8 mouse cellular contexts compared by ENCODE assay signal in the genomic region with DNA sequence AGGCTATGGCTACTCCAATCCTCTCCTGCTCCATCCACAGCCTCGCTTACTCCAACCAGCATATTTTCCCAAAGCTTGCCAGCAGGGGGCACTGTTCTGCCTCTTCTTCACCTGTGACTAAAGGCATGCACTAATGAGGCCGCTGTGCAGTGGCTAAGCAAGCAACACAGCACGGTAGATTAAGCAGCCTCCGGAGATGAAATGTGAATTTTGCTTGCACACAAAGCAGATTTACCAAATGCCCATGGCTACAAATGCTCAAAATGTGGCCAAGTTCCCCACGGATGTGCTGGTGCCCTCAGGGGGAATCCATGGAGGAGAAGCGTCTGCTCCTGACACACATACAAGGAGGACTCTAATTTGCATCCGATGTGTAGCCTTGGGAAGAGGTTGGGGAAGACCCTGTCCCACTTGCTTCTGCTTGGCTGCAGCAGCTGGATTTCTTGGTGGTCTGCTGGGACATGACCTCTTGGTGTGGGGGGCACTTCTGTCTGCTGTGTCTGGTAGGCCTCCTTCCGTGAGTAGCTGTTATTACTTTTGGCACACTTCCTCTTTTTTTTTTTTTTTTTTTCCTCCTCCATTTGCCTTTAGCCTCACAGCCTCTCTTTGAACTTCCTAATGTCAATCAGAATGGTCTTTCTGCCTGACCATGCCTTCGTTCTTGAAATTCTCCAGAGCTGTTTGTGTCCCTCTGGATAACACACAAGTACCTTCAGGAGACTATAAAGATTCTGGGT.
DNase-seq lines count a peak whose midpoint lies in the region; ATAC-seq lines count a peak whose summit lies in the region.

No protein-coding gene starts in this region.

- DNase-seq in Muller cell, postnatal 12 days (ENCODE audit: inconsistent ontology term), result peak; percentile 94
- DNase-seq in brain, embryonic 18.5 days (ENCODE audit: low read depth, low spot score), result peak; percentile 52
- DNase-seq in embryonic facial prominence, embryonic 14.5 days (ENCODE audit: low spot score), result peak; percentile 76
- peak; percentile 81 to 85 for DNase-seq in layer of hippocampus, postnatal 10 days (ENCODE audit: low spot score in 2 of 2)
- DNase-seq in lung, postnatal 36 days, result peak; percentile 34
- peak; percentile 77 to 80 for DNase-seq in right cerebral cortex, postnatal 36 days (ENCODE audit: low spot score in 2 of 2)

- ATAC-seq in embryonic facial prominence, embryonic 14.5 days (ENCODE audit: low read depth), result peak; percentile 86
- ATAC-seq in hindbrain, embryonic 15.5 days (ENCODE audit: low FRiP score, low read depth), result peak; percentile 84
- no peak for ATAC-seq in inflammation-experienced regulatory T-cells, adult 6 months

- H3K27ac ChIP-seq in embryonic facial prominence, embryonic 14.5 days (replicated peaks; ENCODE audit: low read depth, low read length), result no peak overlapping the region
- no peak overlapping the region for H3K27ac ChIP-seq in hindbrain, embryonic 15.5 days (replicated peaks)

- H3K36me3 ChIP-seq in embryonic facial prominence, embryonic 14.5 days (ENCODE audit: control insufficient read depth, insufficient read depth, low read length), result no peaks in the 10 kb centered on the region
- H3K36me3 ChIP-seq in hindbrain, embryonic 15.5 days, result no peaks in the 10 kb centered on the region

- H3K9me3 ChIP-seq in embryonic facial prominence, embryonic 14.5 days (ENCODE audit: control insufficient read depth, low read length), result no peaks in the 10 kb centered on the region
- no peaks in the 10 kb centered on the region for H3K9me3 ChIP-seq in hindbrain, embryonic 15.5 days

- H3K27me3 ChIP-seq in embryonic facial prominence, embryonic 14.5 days (replicated peaks; ENCODE audit: control insufficient read depth, insufficient read depth, low read length), result no peaks in the 10 kb centered on the region
- no peaks in the 10 kb centered on the region for H3K27me3 ChIP-seq in hindbrain, embryonic 15.5 days

- WGBS in embryonic facial prominence, embryonic 14.5 days, result 16% methylated on average over 9 of the region's 9 CpGs
- 26% methylated on average over 9 of the region's 9 CpGs for WGBS in hindbrain, embryonic 15.5 days

- no peak overlapping the region for H3K4me3 ChIP-seq in embryonic facial prominence, embryonic 14.5 days (ENCODE audit: low read depth, low read length)
- no peak overlapping the region for H3K4me3 ChIP-seq in hindbrain, embryonic 15.5 days

- H3K9ac ChIP-seq in embryonic facial prominence, embryonic 14.5 days (ENCODE audit: low read depth, low read length), result no peak overlapping the region
- H3K9ac ChIP-seq in hindbrain, embryonic 15.5 days, result no peak overlapping the region

- no peak overlapping the region for H3K4me2 ChIP-seq in embryonic facial prominence, embryonic 14.5 days (ENCODE audit: low read depth, low read length)
- peak overlapping the region; percentile 37 for H3K4me2 ChIP-seq in hindbrain, embryonic 15.5 days

- no peaks in the 10 kb centered on the region for H3K4me1 ChIP-seq in embryonic facial prominence, embryonic 14.5 days (ENCODE audit: control insufficient read depth, insufficient read depth, low read length)
- H3K4me1 ChIP-seq in hindbrain, embryonic 15.5 days (replicated peaks), result peaks cover 6% of the 10 kb centered on the region

Comparison
In these comparisons a context has a peak if more than half of its experiments do, and no peak if none do; other contexts are left out.
1. DNase-seq: peak in every context shown above with its lines; median percentile 94 in Muller cell, postnatal 12 days; 83 in layer of hippocampus, postnatal 10 days; 78 in right cerebral cortex, postnatal 36 days; 76 in embryonic facial prominence, embryonic 14.5 days; 52 in brain, embryonic 18.5 days; 34 in lung, postnatal 36 days.